Comparison of ENCODE assay signal across 38 mouse cellular contexts in the genomic region with DNA sequence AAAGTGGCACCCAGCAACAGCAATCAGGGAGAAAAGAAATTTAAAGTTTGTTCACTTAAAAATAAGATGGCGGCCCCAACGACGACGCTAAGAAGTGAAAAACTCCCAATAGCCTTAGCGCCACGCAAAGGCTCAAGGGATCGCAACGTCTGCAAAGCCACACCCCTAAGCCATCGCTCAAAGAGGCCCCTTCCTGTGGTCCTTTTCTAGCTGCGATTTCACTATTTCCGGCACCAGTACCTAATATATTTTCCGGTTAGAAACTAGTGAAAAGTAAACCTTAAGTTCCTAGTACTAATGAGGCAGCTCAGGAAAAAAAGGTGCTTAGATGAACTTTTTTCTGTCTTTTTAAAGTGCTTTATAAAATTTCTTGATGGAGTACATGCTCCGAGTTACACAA. TPM values are rescaled to one million over a fixed set of nuclear protein-coding genes. Genes with fewer than 3 reads are reported as not detected.
"Had no signal": no experiment of that assay in that cellular context is flagged by ENCODE, and none has a peak within 500 bp of the region (broad histone marks: within the 10 kb centered on the region; RNA-seq: fewer than 3 reads in every experiment).

A gene (minus strand): TSS at position 101 of the 400 bp plus-strand sequence.

- H3K27me3 ChIP-seq: limb, embryonic 12.5 days; limb, embryonic 13.5 days; limb, embryonic 15.5 days; liver, embryonic 12.5 days; liver, embryonic 13.5 days; liver, embryonic 15.5 days; lung, embryonic 15.5 days; megakaryocyte, embryonic 14.5 days; midbrain, embryonic 12.5 days; midbrain, embryonic 13.5 days; midbrain, embryonic 15.5 days had no signal

- H3K4me3 ChIP-seq: left cerebral cortex, adult 2 months; limb, embryonic 10.5 days; limb, embryonic 12.5 days; limb, embryonic 13.5 days; limb, embryonic 15.5 days; liver, embryonic 12.5 days; liver, embryonic 13.5 days; liver, embryonic 15.5 days; lung, embryonic 15.5 days; megakaryocyte, embryonic 14.5 days; midbrain, embryonic 10.5 days; midbrain, embryonic 12.5 days; midbrain, embryonic 13.5 days; midbrain, embryonic 15.5 days; myocyte had no signal

- H3K4me1 ChIP-seq: limb, embryonic 10.5 days; limb, embryonic 12.5 days; limb, embryonic 13.5 days; limb, embryonic 15.5 days; liver, embryonic 12.5 days; liver, embryonic 13.5 days; liver, embryonic 15.5 days; lung, embryonic 15.5 days; megakaryocyte, embryonic 14.5 days; midbrain, embryonic 10.5 days; midbrain, embryonic 12.5 days; midbrain, embryonic 13.5 days; midbrain, embryonic 15.5 days had no signal

- H3K27ac ChIP-seq: left cerebral cortex, adult 2 months; limb, embryonic 10.5 days; limb, embryonic 12.5 days; limb, embryonic 13.5 days; limb, embryonic 15.5 days; liver, embryonic 12.5 days; liver, embryonic 13.5 days; liver, embryonic 14.5 days; liver, embryonic 15.5 days; lung, embryonic 15.5 days; macrophage; midbrain, embryonic 10.5 days; midbrain, embryonic 12.5 days; midbrain, embryonic 13.5 days; midbrain, embryonic 15.5 days had no signal

- DNase-seq: left cerebral cortex, postnatal 4 days; liver; liver, embryonic 13.5 days; liver, postnatal 0 days; lung, adult 18-20 months; lung, adult 2 months; lung, embryonic 14.5 days; lung, postnatal 10 days; lung, postnatal 14 days; lung, postnatal 36 days; lung, postnatal 4 days; midbrain, embryonic 14.5 days had no signal

- H3K36me3 ChIP-seq: limb, embryonic 10.5 days; limb, embryonic 12.5 days; limb, embryonic 13.5 days; limb, embryonic 15.5 days; liver, embryonic 12.5 days; liver, embryonic 13.5 days; liver, embryonic 15.5 days; lung, embryonic 15.5 days; midbrain, embryonic 10.5 days; midbrain, embryonic 12.5 days; midbrain, embryonic 13.5 days; midbrain, embryonic 15.5 days had no signal

RNA-seq across cellular contexts. Expression of the gene that starts here (rescaled TPM):
- polyA plus RNA-seq: limb, embryonic 10.5 days; limb, embryonic 11.5 days; limb, embryonic 12.5 days; limb, embryonic 13.5 days; limb, embryonic 14.5 days; limb, embryonic 15.5 days; liver, adult 2 months; liver, embryonic 11.5 days; liver, embryonic 12.5 days; liver, embryonic 13.5 days; liver, embryonic 14.5 days; liver, embryonic 15.5 days; liver, embryonic 16.5 days; liver, postnatal 0 days; lung, adult 2 months; lung, embryonic 14.5 days; lung, embryonic 15.5 days; lung, embryonic 16.5 days; lung, postnatal 0 days; macrophage; midbrain, embryonic 10.5 days; midbrain, embryonic 11.5 days; midbrain, embryonic 12.5 days; midbrain, embryonic 13.5 days; midbrain, embryonic 14.5 days; midbrain, embryonic 15.5 days; midbrain, embryonic 16.5 days; midbrain, postnatal 0 days; myocyte had no signal
